Mouse (Mus musculus): ENCODE results near the gene Ski. TPM values are rescaled to one million over a fixed set of nuclear protein-coding genes. Genes with fewer than 3 reads are reported as not detected.
A peak's percentile ranks its signal among the peaks of the same experiment; 100 is the strongest.

Ski gene
- polyA plus RNA-seq, 1 experiment from 2014 or later: 10.0 TPM

- WGBS: 76% methylated on average over 9 of the region's 9 CpGs
- peak overlapping the region; percentile 85; the same call in 1 of the 2 replicates for H3K4me3 ChIP-seq (replicated peaks)
Observed at GRCm38 (mm10) chr4:155218104-155218732, 4.2 kb downstream of the Ski start.

DNA sequence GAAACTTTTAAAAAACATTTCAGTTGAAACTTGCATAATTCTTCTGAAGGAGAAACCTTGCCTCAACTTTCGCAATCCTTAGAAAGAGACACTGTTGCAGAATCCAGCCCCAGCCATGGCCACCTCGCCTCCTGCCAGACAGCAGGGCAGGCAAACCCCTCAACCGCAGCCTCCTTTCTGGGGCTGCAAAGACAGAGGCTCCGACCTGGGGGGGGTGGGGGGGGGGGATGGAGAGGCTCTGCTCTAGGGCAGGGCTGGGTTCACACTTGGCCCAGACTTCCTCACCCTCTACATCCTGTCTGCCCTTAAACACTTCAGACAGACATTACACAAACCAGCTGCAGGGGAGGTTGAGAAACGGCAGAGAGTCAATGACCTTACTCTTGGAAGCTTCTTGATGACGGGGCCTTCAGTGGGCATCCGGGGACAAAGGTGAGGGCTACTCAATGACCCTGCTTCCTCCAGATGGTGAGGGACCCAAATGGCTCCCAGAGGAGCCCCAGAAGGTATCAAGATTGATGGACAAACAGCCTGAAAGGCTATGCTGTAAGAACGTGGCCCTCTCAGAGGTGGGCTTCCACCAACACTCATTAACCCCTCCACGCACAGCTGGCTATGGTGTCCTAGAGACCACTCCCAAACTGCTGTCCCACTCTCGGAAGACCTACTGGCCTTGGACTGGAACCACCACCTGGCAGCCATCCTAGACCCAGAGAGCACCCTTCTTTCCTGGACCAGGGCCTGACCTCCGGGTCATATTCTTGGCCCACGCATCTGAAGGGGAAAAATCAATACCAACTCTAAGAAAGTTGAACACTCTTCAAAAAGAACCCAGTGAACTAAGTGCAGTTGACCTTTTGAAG, 4.9 kb downstream of the Ski start:
- no peaks in the 10 kb centered on the region for H3K9me3 ChIP-seq (replicated peaks)
- H3K4me3 ChIP-seq (replicated peaks): no peak overlapping the region
- WGBS: 61% methylated on average over 12 of the region's 12 CpGs
- peak overlapping the region; percentile 97 for H3K4me2 ChIP-seq
- no peaks in the 10 kb centered on the region for H3K27me3 ChIP-seq (replicated peaks)
- no peak for ATAC-seq (ENCODE audit: low FRiP score)
- 0 out of 2 replicates have a peak overlapping the region, but pooled peaks have one; percentile 54 for H3K27ac ChIP-seq (replicated peaks)
- H3K36me3 ChIP-seq: no peaks in the 10 kb centered on the region
- H3K9ac ChIP-seq (replicated peaks): no peak overlapping the region
- H3K4me1 ChIP-seq: peaks cover 90% of the 10 kb centered on the region

More at GRCm38 (mm10) chr4:155218104-155218732, 4.2 kb downstream of the Ski start:
- no peaks in the 10 kb centered on the region for H3K36me3 ChIP-seq
- no peak overlapping the region for H3K9ac ChIP-seq (replicated peaks)
- peak overlapping the region; percentile 97 for H3K4me2 ChIP-seq
- H3K4me1 ChIP-seq: peaks cover 82% of the 10 kb centered on the region
- no peaks in the 10 kb centered on the region for H3K9me3 ChIP-seq (replicated peaks)
- no peaks in the 10 kb centered on the region for H3K27me3 ChIP-seq (replicated peaks)
- H3K27ac ChIP-seq (replicated peaks): no peak overlapping the region
- no peak for ATAC-seq (ENCODE audit: low FRiP score)

- peak overlapping the region; percentile 54 for H3K27ac ChIP-seq (replicated peaks)
- WGBS: 45% methylated on average over 12 of the region's 12 CpGs
- no peaks in the 10 kb centered on the region for H3K27me3 ChIP-seq (replicated peaks)
- ATAC-seq (ENCODE audit: low FRiP score): no peak
- peaks cover 92% of the 10 kb centered on the region for H3K4me1 ChIP-seq
- H3K36me3 ChIP-seq: peaks cover under 1% of the 10 kb centered on the region; the same call in 1 of the 2 replicates
- H3K9me3 ChIP-seq (replicated peaks): no peaks in the 10 kb centered on the region
- H3K9ac ChIP-seq (replicated peaks): no peak overlapping the region
- H3K4me3 ChIP-seq (replicated peaks): no peak overlapping the region
- peak overlapping the region; percentile 26 for H3K4me2 ChIP-seq
Observed at GRCm38 (mm10) chr4:155215773-155216630, 6.4 kb downstream of the Ski start.

DNA sequence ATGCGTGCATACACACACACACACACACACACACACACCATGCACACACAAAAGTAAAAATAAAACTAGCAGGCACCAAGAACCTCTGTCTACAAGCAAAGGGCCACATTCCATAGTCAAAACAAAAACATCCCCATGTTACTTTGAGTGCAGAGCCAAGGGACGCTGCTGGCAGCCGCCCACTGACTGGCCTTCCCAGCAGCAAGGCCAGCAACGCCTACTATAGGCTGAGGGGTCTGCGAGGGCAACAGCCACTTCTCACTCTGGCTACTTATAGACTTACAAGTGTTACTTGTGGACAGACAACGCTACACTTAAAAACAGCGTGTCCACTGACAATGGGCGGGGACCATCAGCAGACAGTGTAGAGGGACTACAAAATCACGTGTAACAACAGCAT, 7.2 kb downstream of the Ski start:
- ATAC-seq (ENCODE audit: low FRiP score): no peak
- WGBS: 57% methylated on average over 9 of the region's 9 CpGs
- Histone ChIP-seq H3K27me3 (replicated peaks) (no peaks in the 10 kb centered on the region), H3K4me2 (peak overlapping the region; percentile 26), H3K4me1 (peaks cover 91% of the 10 kb centered on the region), H3K36me3 (peaks cover 4% of the 10 kb centered on the region; the same call in 1 of the 2 replicates), H3K9me3 (replicated peaks) (no peaks in the 10 kb centered on the region), H3K9ac (replicated peaks) (no peak overlapping the region), H3K27ac (replicated peaks) (peak overlapping the region; percentile 54; the same call in 1 of the 2 replicates), H3K4me3 (replicated peaks) (no peak overlapping the region)

- no peaks in the 10 kb centered on the region for H3K27me3 ChIP-seq (replicated peaks)
- H3K9me3 ChIP-seq (replicated peaks): no peaks in the 10 kb centered on the region
- peaks cover 91% of the 10 kb centered on the region for H3K4me1 ChIP-seq
- ATAC-seq (ENCODE audit: low FRiP score): no peak
- no peak overlapping the region for H3K9ac ChIP-seq (replicated peaks)
- 61% methylated on average over 10 of the region's 10 CpGs for WGBS
- H3K36me3 ChIP-seq: peaks cover 4% of the 10 kb centered on the region; the same call in 1 of the 2 replicates
- peak overlapping the region; percentile 54; the same call in 1 of the 2 replicates for H3K27ac ChIP-seq (replicated peaks)
- H3K4me2 ChIP-seq: peak overlapping the region; percentile 26
- H3K4me3 ChIP-seq (replicated peaks): no peak overlapping the region
Observed at GRCm38 (mm10) chr4:155214793-155215192, 7.6 kb downstream of the Ski start.

GRCm38 (mm10) chr4:155214188-155214587, 8.2 kb downstream of the Ski start:
- peak overlapping the region; percentile 26; the same call in 1 of the 2 replicates for H3K4me2 ChIP-seq

DNA sequence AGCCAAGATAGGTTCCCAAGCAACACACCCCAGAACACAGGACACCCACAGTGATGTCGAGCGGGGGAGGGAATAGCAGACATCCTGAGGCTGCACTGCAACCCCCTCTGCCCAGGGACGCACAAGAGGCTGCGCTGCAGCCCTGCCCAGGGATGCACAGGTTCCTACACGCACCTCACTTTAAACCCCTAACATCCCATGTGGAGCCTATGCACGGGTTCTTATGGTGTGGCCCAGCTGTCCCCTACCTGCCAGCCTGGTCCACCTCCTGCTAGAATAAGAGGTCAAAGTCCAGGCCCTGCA, 8.7 kb downstream of the Ski start:
- ATAC-seq (ENCODE audit: low FRiP score): no peak
- WGBS: 43% methylated on average over 6 of the region's 6 CpGs
- Histone ChIP-seq H3K9ac (replicated peaks) (no peak overlapping the region), H3K4me1 (peaks cover 91% of the 10 kb centered on the region), H3K27me3 (replicated peaks) (no peaks in the 10 kb centered on the region), H3K4me2 (peak overlapping the region; percentile 17), H3K36me3 (peaks cover 4% of the 10 kb centered on the region; the same call in 1 of the 2 replicates), H3K4me3 (replicated peaks) (no peak overlapping the region), H3K27ac (replicated peaks) (peak overlapping the region; percentile 24), H3K9me3 (replicated peaks) (no peaks in the 10 kb centered on the region)

More at GRCm38 (mm10) chr4:155214188-155214587, 8.2 kb downstream of the Ski start:
- Histone ChIP-seq H3K9ac (replicated peaks) (no peak overlapping the region), H3K4me3 (replicated peaks) (no peak overlapping the region), H3K4me1 (peaks cover 91% of the 10 kb centered on the region), H3K27ac (replicated peaks) (0 out of 2 replicates have a peak overlapping the region, but pooled peaks have one; percentile 54), H3K36me3 (peaks cover 4% of the 10 kb centered on the region; the same call in 1 of the 2 replicates), H3K9me3 (replicated peaks) (no peaks in the 10 kb centered on the region), H3K27me3 (replicated peaks) (no peaks in the 10 kb centered on the region)
- WGBS: 59% methylated on average over 6 of the region's 6 CpGs
- no peak for ATAC-seq (ENCODE audit: low FRiP score)

- H3K4me1 ChIP-seq: peaks cover 91% of the 10 kb centered on the region
- 32% methylated on average over 9 of the region's 9 CpGs for WGBS
Observed at GRCm38 (mm10) chr4:155213052-155213751, 9.2 kb downstream of the Ski start.

GRCm38 (mm10) chr4:155209494-155209893, 12.9 kb downstream of the Ski start:
- Histone ChIP-seq H3K27me3 (replicated peaks) (no peaks in the 10 kb centered on the region), H3K4me1 (peaks cover 82% of the 10 kb centered on the region), H3K4me2 (no peak overlapping the region), H3K36me3 (peaks cover 4% of the 10 kb centered on the region; the same call in 1 of the 2 replicates), H3K4me3 (replicated peaks) (no peak overlapping the region), H3K9me3 (replicated peaks) (no peaks in the 10 kb centered on the region), H3K27ac (replicated peaks) (no peak overlapping the region), H3K9ac (replicated peaks) (no peak overlapping the region)
- WGBS: 92% methylated on average over 5 of the region's 5 CpGs
- no peak for ATAC-seq (ENCODE audit: low FRiP score)

More at GRCm38 (mm10) chr4:155213052-155213751, 9.2 kb downstream of the Ski start:
- Histone ChIP-seq H3K27ac (replicated peaks) (peak overlapping the region; percentile 58), H3K9me3 (replicated peaks) (no peaks in the 10 kb centered on the region), H3K27me3 (replicated peaks) (no peaks in the 10 kb centered on the region), H3K36me3 (peaks cover 4% of the 10 kb centered on the region; the same call in 1 of the 2 replicates), H3K4me2 (peak overlapping the region; percentile 17), H3K4me3 (replicated peaks) (no peak overlapping the region), H3K9ac (replicated peaks) (no peak overlapping the region)
- no peak for ATAC-seq (ENCODE audit: low FRiP score)

GRCm38 (mm10) chr4:155209079-155209478, 13.3 kb downstream of the Ski start:
- Histone ChIP-seq H3K9me3 (replicated peaks) (no peaks in the 10 kb centered on the region), H3K4me1 (peaks cover 82% of the 10 kb centered on the region), H3K27me3 (replicated peaks) (no peaks in the 10 kb centered on the region), H3K27ac (replicated peaks) (no peak overlapping the region), H3K36me3 (peaks cover 4% of the 10 kb centered on the region; the same call in 1 of the 2 replicates), H3K4me2 (no peak overlapping the region), H3K9ac (replicated peaks) (no peak overlapping the region), H3K4me3 (replicated peaks) (no peak overlapping the region)
- ATAC-seq (ENCODE audit: low FRiP score): no peak
